Mouse (Mus musculus) MEL (cell line): Measurements from ENCODE around the gene Hoxc10. TPM values are rescaled to one million over a fixed set of nuclear protein-coding genes. Genes with fewer than 3 reads are reported as not detected.

Experiments used
- DNase-seq: peaks from one replicate; pipeline ENCODE4 v3.0.0; 2011; ENCODE audit warnings: low read depth, low spot score
- H3K27ac ChIP-seq: 2 replicates; pipeline ENCODE4 v1.5.1; 2012; ENCODE audit warnings: low read depth, mild to moderate bottlenecking, control low read depth, low read length, moderate library complexity; ENCODE audit not compliant: control insufficient read depth
- H3K27me3 ChIP-seq, 2 experiments: fragments of 150-350 bp in 1 of 2; sonication (generic) in 1 of 2; 2 replicates each; pipeline ENCODE4 v1.6.1; 2012; ENCODE audit warnings: low read length in 2 of 2, mild to moderate bottlenecking in 2 of 2, improper control_type of control experiment in 1 of 2, moderate library complexity in 1 of 2; ENCODE audit not compliant: insufficient read depth in 2 of 2, control insufficient read depth in 1 of 2
- H3K36me3 ChIP-seq, 2 experiments: 2 replicates each; pipeline ENCODE4 v1.6.1; 2012 to 2014; ENCODE audit warnings: low read length in 2 of 2, improper control_type of control experiment in 1 of 2, inconsistent platforms in 1 of 2, mild to moderate bottlenecking in 1 of 2; ENCODE audit not compliant: insufficient read depth in 2 of 2, control insufficient read depth in 1 of 2
- H3K4me1 ChIP-seq, 2 experiments: fragments of 150-350 bp in 1 of 2; sonication (generic) in 1 of 2; 2 replicates each; pipeline ENCODE4 v1.6.1; 2012; ENCODE audit warnings: low read length in 2 of 2, improper control_type of control experiment in 1 of 2, mild to moderate bottlenecking in 1 of 2; ENCODE audit not compliant: insufficient read depth in 2 of 2, control insufficient read depth in 1 of 2
- H3K4me3 ChIP-seq, 2 experiments: fragments of 150-350 bp in 1 of 2; sonication (generic) in 1 of 2; 2 replicates each; pipeline ENCODE4 v1.5.1; 2012; ENCODE audit warnings: low read depth in 2 of 2, low read length in 2 of 2, mild to moderate bottlenecking in 2 of 2, moderate library complexity in 2 of 2, control low read depth in 1 of 2, improper control_type of control experiment in 1 of 2; ENCODE audit not compliant: control insufficient read depth in 1 of 2, insufficient read depth in 1 of 2
- H3K79me2 ChIP-seq: 2 replicates; pipeline ENCODE4 v1.6.1; 2012; ENCODE audit warnings: mild to moderate bottlenecking, low read length, moderate library complexity; ENCODE audit not compliant: control insufficient read depth, poor library complexity, insufficient read depth
- H3K9ac ChIP-seq: 2 replicates; pipeline ENCODE4 v1.6.1; 2012; ENCODE audit warnings: low read depth, mild to moderate bottlenecking, control low read depth, low read length, moderate library complexity; ENCODE audit not compliant: control insufficient read depth, poor library complexity, severe bottlenecking
- H3K9me3 ChIP-seq: fragments of 150-350 bp; sonication (generic); replicated peaks from 2 replicates; pipeline ENCODE4 v1.6.1; 2012; ENCODE audit warnings: mild to moderate bottlenecking, low read length, improper control_type of control experiment, moderate library complexity; ENCODE audit not compliant: insufficient read depth
- EP300 ChIP-seq, 2 experiments: IDR thresholded peaks; 2 replicates each; pipeline ENCODE4 v1.6.1; 2011; ENCODE audit warnings: improper control_type of control experiment in 2 of 2, low read length in 2 of 2, low read depth in 1 of 2, mild to moderate bottlenecking in 1 of 2
- ETS1 ChIP-seq: IDR thresholded peaks from 2 replicates; pipeline ENCODE4 v1.6.1; 2012; ENCODE audit warnings: low read depth, mild to moderate bottlenecking, inconsistent platforms, low read length, improper control_type of control experiment, moderate library complexity
- GABPA ChIP-seq: IDR thresholded peaks from 2 replicates; pipeline ENCODE4 v1.6.1; 2012; ENCODE audit warnings: low read depth, mild to moderate bottlenecking, inconsistent platforms, low read length, improper control_type of control experiment, moderate library complexity
- KAT2A ChIP-seq: conservative IDR thresholded peaks from 2 replicates; pipeline ENCODE4 v1.6.1; 2012; ENCODE audit warnings: low read depth, low read length, improper control_type of control experiment, inconsistent platforms
- MAFK ChIP-seq: IDR thresholded peaks from 2 replicates; pipeline ENCODE4 v1.6.1; 2011; ENCODE audit warnings: low read depth, mild to moderate bottlenecking, low read length, improper control_type of control experiment, borderline replicate concordance
- MAZ ChIP-seq: IDR thresholded peaks from 2 replicates; pipeline ENCODE4 v1.6.1; 2012; ENCODE audit warnings: low read depth, mild to moderate bottlenecking, inconsistent platforms, low read length, improper control_type of control experiment
- MEF2A ChIP-seq: IDR thresholded peaks from 2 replicates; pipeline ENCODE4 v1.6.1; 2014; ENCODE audit warnings: low read depth, mild to moderate bottlenecking, inconsistent platforms, low read length, improper control_type of control experiment; ENCODE audit not compliant: poor library complexity, insufficient replicate concordance, severe bottlenecking; ENCODE audit errors: extremely low read depth
- MXI1 ChIP-seq: IDR thresholded peaks from 2 replicates; pipeline ENCODE4 v1.6.1; 2011; ENCODE audit warnings: mild to moderate bottlenecking, low read depth, low read length, improper control_type of control experiment
- NELFE ChIP-seq: IDR thresholded peaks from 2 replicates; pipeline ENCODE4 v1.6.1; 2011; ENCODE audit warnings: low read depth, low read length, improper control_type of control experiment
- POLR2AphosphoS5 ChIP-seq: IDR thresholded peaks from 2 replicates; pipeline ENCODE4 v1.6.1; 2012; ENCODE audit warnings: low read depth, borderline replicate concordance, mild to moderate bottlenecking, inconsistent platforms, low read length, moderate library complexity, mixed read lengths
- RAD21 ChIP-seq: IDR thresholded peaks from 2 replicates; pipeline ENCODE4 v1.6.1; 2011; ENCODE audit warnings: mild to moderate bottlenecking, low read depth, low read length, improper control_type of control experiment
- RCOR1 ChIP-seq: IDR thresholded peaks from 2 replicates; pipeline ENCODE4 v1.6.1; 2012; ENCODE audit warnings: low read depth, mild to moderate bottlenecking, inconsistent platforms, low read length, improper control_type of control experiment
- SIN3A ChIP-seq: IDR thresholded peaks from 2 replicates; pipeline ENCODE4 v1.6.1; 2012; ENCODE audit warnings: low read length, improper control_type of control experiment, inconsistent platforms
- TAL1 ChIP-seq: IDR thresholded peaks from 2 replicates; pipeline ENCODE4 v1.6.1; 2012; ENCODE audit warnings: mild to moderate bottlenecking, inconsistent platforms, low read length, moderate library complexity, mixed read lengths
- TBP ChIP-seq: IDR thresholded peaks from 2 replicates; pipeline ENCODE4 v1.8.0; 2011; ENCODE audit warnings: low read depth, low read length, improper control_type of control experiment
- TCF12 ChIP-seq: IDR thresholded peaks from 2 replicates; pipeline ENCODE4 v1.6.1; 2014; ENCODE audit warnings: low read depth, mild to moderate bottlenecking, inconsistent platforms, low read length, improper control_type of control experiment, moderate library complexity
- ZC3H11A ChIP-seq: IDR thresholded peaks from 2 replicates; pipeline ENCODE4 v1.6.1; 2012; ENCODE audit warnings: low read depth, mild to moderate bottlenecking, inconsistent platforms, low read length, improper control_type of control experiment
- ZKSCAN1 ChIP-seq: IDR thresholded peaks from 2 replicates; pipeline ENCODE4 v1.6.1; 2012; ENCODE audit warnings: low read depth, mild to moderate bottlenecking, inconsistent platforms, low read length, improper control_type of control experiment, moderate library complexity
- ZMIZ1 ChIP-seq: IDR thresholded peaks from 2 replicates; pipeline ENCODE4 v1.6.1; 2012; ENCODE audit warnings: low read depth, mild to moderate bottlenecking, inconsistent platforms, low read length, improper control_type of control experiment, moderate library complexity
- polyA plus RNA-seq, 2 experiments: library from polyadenylated mRNA; stranded (reverse) in 1 of 2; unstranded in 1 of 2; fragments of >175 nt in 1 of 2; fragments of >200 nt in 1 of 2; gene quantifications; 2 replicates each; pipeline versions ENCODE4 v1.2.1 to v1.2.4; 2012; ENCODE audit warnings: low replicate concordance in 2 of 2, low read depth in 1 of 2; ENCODE audit not compliant: insufficient read length in 2 of 2, insufficient read depth in 1 of 2, missing spikeins in 1 of 2
- total RNA-seq: library from RNA; depleted of rRNA; stranded (reverse); fragments of 300-350 nt; gene quantifications from 2 replicates; pipeline ENCODE4 v1.2.3, GENCODE M21; 2012

The Hoxc10 gene
- total and polyA plus RNA-seq, 3 experiments: 6.8 to 24.8 TPM; not detected in 1

DNA sequence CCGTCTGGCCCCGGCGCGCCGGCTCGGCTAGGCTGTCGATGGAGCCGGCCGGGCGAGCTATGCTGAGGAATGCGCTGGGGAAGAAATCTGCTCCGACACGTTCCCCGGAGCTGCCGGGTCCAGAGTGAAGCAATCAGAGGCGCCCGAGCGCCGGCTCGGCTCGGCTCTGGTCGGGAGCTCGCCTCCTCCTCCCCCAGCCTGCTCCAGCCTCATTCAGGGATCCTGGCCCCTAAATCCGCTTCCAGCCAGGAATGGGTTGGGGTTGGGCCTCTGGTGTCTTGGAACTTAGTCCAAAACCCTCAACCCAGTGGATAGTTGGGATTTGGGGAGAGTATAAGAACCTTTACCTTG lies 44.6 kb upstream of the Hoxc10 start:
- no peaks in the 10 kb centered on the region for H3K4me1 ChIP-seq
- no peaks in the 10 kb centered on the region for H3K9me3 ChIP-seq
- TF ChIP-seq KAT2A: no peak
- TF ChIP-seq POLR2AphosphoS5: no peak
- TF ChIP-seq NELFE: no peak
- H3K27ac ChIP-seq: no peak overlapping the region
- no peak overlapping the region for H3K9ac ChIP-seq
- peaks cover 11 to 25% of the 10 kb centered on the region in 2 experiments for H3K27me3 ChIP-seq
- no peaks in the 10 kb centered on the region for H3K36me3 ChIP-seq
- no peak overlapping the region for H3K4me3 ChIP-seq
- no peaks in the 10 kb centered on the region for H3K79me2 ChIP-seq
- DNase-seq: no peak

DNA sequence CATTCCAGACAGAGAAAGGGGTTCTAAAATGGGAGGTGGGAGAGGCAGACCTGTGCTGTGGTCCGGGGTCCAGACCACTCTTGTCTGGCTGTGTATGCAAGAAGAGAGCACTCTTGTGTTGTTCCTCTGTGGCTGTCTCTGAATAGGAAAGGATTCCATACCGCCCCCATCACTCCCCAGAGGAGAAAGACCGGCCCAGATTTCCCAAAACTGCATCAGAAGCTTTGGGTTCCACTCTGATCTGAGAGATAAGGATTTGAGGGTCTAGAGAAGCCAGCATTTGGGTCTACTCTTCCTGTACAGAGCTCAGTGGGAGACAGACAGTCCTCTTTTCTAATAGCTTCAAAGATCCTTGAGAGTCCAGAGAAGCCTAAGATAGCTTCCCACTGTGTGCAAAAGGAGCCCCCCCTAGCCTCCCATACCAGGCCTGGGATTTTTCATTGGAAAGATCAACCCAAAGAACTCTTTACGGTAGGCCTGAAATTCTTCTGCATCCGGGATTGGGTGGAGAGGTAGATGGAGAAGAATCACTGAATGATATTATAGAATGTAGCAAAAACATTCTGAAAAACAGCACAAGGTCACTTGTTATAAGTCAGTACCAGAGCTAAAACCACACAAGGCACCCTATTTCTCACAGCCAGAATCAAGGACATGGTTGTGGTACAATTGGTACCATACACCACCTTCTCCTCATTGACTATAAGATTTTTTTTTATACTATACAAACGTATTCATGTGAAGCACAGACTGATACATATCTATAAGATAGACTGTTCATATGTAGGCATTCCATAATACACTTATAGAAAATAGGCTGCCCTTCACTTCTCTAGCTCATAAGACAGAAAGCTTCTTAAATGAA lies 43.7 kb upstream of the Hoxc10 start:
- TF ChIP-seq RCOR1 (no peak), TBP (no peak), MXI1 (no peak), TAL1 (no peak), ETS1 (no peak), ZC3H11A (no peak), MAFK (no peak), TCF12 (no peak), RAD21 (no peak), ZMIZ1 (no peak), MAZ (no peak), ZKSCAN1 (no peak), KAT2A (no peak), SIN3A (no peak), MEF2A (no peak), GABPA (no peak), EP300 (IDR thresholded peaks at IDR 0.05; ENCODE audit: low read depth in 1 of 2, low read length in 2 of 2) (no peak)
- H3K27me3 ChIP-seq: peaks cover 12 to 24% of the 10 kb centered on the region in 2 experiments

More for the DNA sequence above, 43.7 kb upstream of the Hoxc10 start:
- no peaks in the 10 kb centered on the region for H3K79me2 ChIP-seq
- no peaks in the 10 kb centered on the region for H3K9me3 ChIP-seq
- no peaks in the 10 kb centered on the region for H3K4me1 ChIP-seq
- DNase-seq: no peak
- H3K4me3 ChIP-seq: no peak overlapping the region
- H3K9ac ChIP-seq: no peak overlapping the region
- no peaks in the 10 kb centered on the region for H3K36me3 ChIP-seq
- H3K27ac ChIP-seq: no peak overlapping the region
